Mouse (Mus musculus): ENCODE data around the gene Lmx1a.
A peak's percentile ranks its signal among the peaks of the same experiment; 100 is the strongest.

Lmx1a gene

DNA sequence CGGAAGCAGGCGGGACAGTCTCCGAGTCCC, at the start of gene Lmx1a:
Lmx1a (plus strand) TSS at position 6 of the 30 bp plus-strand sequence.
- DNase-seq (ENCODE audit: extremely low spot score, low spot score): no peak

GRCm38 (mm10) chr1:167644866-167645537, 44.0 kb upstream of the Lmx1a start:
- DNase-seq (ENCODE audit: extremely low spot score, low spot score): peak; percentile 91

DNA sequence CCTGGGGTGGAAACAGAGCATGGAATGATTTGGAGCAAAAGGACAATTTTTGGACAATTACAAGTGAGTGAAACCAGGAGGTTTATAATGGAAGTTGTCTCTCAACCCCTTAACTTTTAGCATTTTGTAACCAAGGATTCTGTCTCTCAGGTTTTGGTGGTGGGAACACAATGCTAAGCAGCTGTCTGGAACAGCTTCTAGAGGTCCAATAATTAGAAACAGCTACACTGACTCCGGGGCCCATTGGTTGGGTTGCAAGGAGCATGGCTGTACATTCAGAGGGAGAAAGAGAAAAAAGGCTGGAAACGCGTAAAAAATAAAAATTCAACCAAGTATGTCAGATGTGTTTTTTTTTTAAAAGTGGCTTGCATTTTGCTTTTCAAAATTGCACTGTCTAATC, 40.4 kb upstream of the Lmx1a start:
- DNase-seq (ENCODE audit: extremely low spot score, low spot score): no peak

- no peak for DNase-seq (ENCODE audit: extremely low spot score, low spot score)
Observed at GRCm38 (mm10) chr1:167649122-167649633, 39.9 kb upstream of the Lmx1a start.

GRCm38 (mm10) chr1:167652336-167652735, 36.7 kb upstream of the Lmx1a start:
- no peak for DNase-seq (ENCODE audit: extremely low spot score, low spot score)

DNA sequence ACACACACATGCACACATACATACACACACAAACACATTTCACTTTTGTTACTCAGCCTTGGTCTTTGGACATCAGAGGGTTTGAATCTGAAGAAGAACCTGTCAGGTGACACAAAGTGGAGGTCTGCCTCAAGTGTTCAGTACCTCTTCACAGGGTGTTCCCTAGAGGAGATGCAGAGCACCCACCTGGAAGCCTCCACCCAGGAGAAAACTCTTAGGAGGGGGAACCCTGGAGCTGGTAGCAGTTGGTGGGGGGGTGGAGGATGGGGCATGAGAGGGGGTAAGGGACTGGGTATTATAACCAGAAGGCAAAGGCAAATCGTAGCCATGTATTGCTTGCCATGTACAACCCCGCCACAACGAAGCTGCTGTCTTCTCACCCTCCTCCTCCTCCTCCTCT, 30.0 kb upstream of the Lmx1a start:
- no peak for DNase-seq (ENCODE audit: extremely low spot score, low spot score)

GRCm38 (mm10) chr1:167660521-167661101, 28.4 kb upstream of the Lmx1a start:
- DNase-seq (ENCODE audit: extremely low spot score, low spot score): peak; percentile 36

DNA sequence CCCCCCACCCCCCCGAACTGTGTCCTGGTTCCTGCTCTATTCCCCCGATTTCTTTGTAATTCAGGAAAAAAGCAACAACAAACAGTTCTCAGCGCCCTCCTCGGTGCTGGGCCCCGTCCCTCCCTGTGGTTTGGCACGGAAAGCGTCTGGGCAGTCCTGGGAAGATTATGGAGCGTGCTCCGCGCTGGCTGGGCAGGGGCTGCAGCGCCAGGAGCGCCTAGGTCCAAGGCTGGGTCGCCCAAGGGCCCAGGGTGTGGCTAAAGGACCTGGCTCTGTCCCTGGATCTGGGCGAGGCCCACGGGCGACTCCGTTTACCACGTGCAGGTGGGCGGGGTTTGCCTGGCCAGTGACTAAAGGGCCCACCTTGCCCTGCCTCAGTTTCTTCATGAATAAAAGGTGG, 27.9 kb upstream of the Lmx1a start:
- DNase-seq (ENCODE audit: extremely low spot score, low spot score): peak; percentile 27

DNA sequence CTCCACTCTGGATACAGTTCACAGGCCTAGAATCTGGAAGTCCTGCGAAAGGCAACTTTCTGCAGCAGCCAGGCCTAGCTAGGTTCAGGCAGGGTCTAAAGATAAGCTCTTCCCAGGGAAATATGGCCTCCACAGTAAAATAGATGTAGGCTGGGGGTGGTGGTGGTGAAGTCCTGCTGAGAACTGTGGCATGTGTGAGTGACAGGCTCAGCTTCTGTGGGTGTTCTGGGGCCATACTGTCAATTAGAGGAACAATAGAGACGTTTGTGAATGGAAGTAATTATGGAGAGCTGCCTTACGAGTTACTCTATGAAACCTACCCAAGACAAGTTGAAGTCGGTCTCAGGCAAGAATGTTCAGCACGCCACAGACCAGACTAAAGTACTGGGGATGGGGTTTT, 25.9 kb upstream of the Lmx1a start:
- no peak for DNase-seq (ENCODE audit: extremely low spot score, low spot score)

DNA sequence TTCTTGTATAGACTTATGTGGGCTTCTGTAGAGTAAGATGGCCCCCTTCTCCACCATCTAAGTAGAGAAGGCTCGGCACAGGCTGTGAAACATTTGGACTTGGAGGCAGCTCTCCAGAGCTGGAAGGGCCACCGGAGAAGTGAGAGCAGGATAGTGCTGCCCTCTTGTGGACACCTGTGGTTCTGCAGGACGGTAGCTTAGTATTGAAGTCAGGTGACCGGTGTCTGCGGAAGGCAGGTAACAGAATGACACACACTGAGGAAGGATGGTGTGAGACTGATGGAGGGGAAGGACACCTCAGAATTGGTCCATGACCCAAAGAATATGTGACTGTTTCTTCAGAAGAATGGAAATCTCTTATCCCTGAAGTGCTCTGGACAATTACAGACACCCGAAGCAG, 19.2 kb upstream of the Lmx1a start:
- DNase-seq (ENCODE audit: extremely low spot score, low spot score): peak; percentile 69

- DNase-seq (ENCODE audit: extremely low spot score, low spot score): no peak
Observed at GRCm38 (mm10) chr1:167672433-167672987, 16.5 kb upstream of the Lmx1a start.

DNA sequence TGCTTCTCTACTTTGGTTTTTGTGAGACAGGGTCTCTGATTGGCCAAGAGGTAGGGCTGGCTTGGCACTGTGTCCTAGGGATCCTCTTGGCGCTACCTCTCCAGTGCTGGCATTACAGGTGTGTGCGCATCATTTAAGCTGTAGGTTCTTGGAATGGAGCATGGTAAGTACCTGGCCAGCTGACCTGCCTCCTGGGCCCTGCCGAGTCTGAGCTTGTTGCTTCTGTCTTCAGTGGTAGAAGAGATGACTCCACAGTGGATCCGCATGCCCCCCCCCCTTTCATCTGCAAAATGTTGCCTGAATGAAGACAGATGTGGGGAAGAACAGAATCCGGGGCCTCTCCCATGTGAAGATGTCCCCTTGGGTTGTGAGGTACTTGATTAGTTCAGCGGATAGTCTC, 10.0 kb upstream of the Lmx1a start:
- no peak for DNase-seq (ENCODE audit: extremely low spot score, low spot score)

- DNase-seq (ENCODE audit: extremely low spot score, low spot score): no peak
Observed at GRCm38 (mm10) chr1:167688001-167688346, 1.1 kb upstream of the Lmx1a start.

GRCm38 (mm10) chr1:167688347-167689231, 448 bp upstream of the Lmx1a start:
- DNase-seq (ENCODE audit: extremely low spot score, low spot score): peak; percentile 75

DNA sequence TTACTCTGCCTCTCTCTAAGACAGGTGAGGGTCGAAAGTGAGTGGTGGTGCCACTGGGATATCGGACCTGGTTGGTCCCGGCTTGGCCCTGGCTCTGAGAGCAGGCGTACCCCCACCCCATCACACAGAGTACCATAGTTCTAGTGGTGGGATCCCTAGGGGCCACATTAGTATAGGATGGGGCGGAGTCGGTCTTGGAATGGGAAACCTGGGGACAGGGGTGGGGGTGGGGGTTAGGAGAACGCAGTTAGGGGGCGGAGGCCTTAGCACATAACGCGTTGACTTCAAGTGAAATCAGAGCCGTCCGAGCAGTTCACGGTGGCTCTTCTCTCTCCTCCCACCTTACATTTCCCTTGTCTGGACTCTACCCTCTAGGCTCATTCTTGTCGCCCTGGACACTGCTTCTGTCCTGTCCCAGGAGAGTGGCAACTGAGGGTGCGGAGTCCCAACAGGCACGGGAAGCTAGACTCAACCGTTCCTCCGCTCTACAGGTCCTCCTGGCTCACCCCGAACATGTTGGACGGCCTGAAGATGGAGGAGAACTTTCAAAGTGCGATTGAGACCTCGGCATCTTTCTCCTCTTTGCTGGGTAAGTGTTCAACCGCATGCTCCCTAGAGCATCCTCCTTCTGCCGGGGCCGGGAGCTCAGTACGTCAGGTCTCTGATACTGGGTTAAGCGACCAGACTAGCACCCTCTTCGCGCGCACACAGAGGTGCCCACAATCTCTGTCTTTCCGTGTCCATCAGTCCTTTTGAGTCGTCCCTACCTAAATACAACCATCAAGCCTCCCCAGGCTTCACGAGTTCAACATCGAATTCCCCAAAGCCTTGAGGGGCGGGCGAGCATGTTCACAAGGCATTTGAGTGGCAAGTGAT, 463 bp downstream of the Lmx1a start:
- DNase-seq (ENCODE audit: extremely low spot score, low spot score): peak; percentile 61

GRCm38 (mm10) chr1:167690138-167690710, 1.2 kb downstream of the Lmx1a start:
- peak; percentile 61 for DNase-seq (ENCODE audit: extremely low spot score, low spot score)

GRCm38 (mm10) chr1:167690716-167691550, 1.9 kb downstream of the Lmx1a start:
- peak; percentile 60 for DNase-seq (ENCODE audit: extremely low spot score, low spot score)

- peak; percentile 72 for DNase-seq (ENCODE audit: extremely low spot score, low spot score)
Observed at GRCm38 (mm10) chr1:167691911-167692682, 3.1 kb downstream of the Lmx1a start.

DNA sequence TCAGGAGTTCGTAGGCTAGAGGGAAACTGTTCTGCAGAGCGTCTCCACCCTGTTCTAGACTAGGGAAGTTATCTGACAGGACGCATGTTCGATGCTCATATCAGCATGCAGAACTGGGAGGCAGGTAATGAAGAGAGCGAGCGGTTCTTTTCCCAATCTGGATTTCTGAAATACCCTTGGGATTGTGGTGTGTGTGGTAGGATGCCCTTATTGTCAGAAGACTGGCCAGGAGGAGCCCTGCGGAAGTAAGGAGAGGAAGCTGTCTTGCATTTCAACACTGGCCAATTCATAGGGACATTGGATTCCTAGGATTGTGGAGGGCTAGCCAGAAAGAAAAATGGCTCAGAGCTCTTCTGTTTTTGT, 3.6 kb downstream of the Lmx1a start:
- DNase-seq (ENCODE audit: extremely low spot score, low spot score): peak; percentile 56

Data from neural tube, embryonic 10.5 days (tissue).